Mouse (Mus musculus) heart, adult 2 months (tissue): ENCODE measurements around the gene Fstl1. TPM values are rescaled to one million over a fixed set of nuclear protein-coding genes. Genes with fewer than 3 reads are reported as not detected.

Experiments
- DNase-seq, 2 experiments: peaks; one replicate each; pipeline ENCODE4 v3.0.0; 2021
- H3K27ac ChIP-seq: fragments of 200-600 bp; 2 replicates; pipeline ENCODE4 v1.8.1; 2022
- H3K27me3 ChIP-seq: fragments of 200-500 bp; 2 replicates; pipeline ENCODE4 v1.6.1; 2012; ENCODE audit warnings: mild to moderate bottlenecking, low read length, inconsistent platforms, mixed read lengths; ENCODE audit not compliant: control insufficient read depth, insufficient read depth
- H3K36me3 ChIP-seq: fragments of 200-500 bp; 2 replicates; pipeline ENCODE4 v1.6.1; 2012; ENCODE audit warnings: low read length, inconsistent platforms; ENCODE audit not compliant: control insufficient read depth, insufficient read depth
- H3K4me1 ChIP-seq: fragments of 200-500 bp; 2 replicates; pipeline ENCODE4 v1.6.1; 2011; ENCODE audit warnings: low read length; ENCODE audit not compliant: control insufficient read depth, insufficient read depth
- H3K4me3 ChIP-seq: fragments of 200-600 bp; 2 replicates; pipeline ENCODE4 v1.8.1; 2022
- H3K79me2 ChIP-seq: fragments of 200-500 bp; replicated peaks from 2 replicates; pipeline ENCODE4 v1.6.1; 2012; ENCODE audit warnings: mild to moderate bottlenecking, inconsistent platforms, low read length, moderate library complexity, mixed read lengths; ENCODE audit not compliant: control insufficient read depth, insufficient read depth
- H3K9ac ChIP-seq: fragments of 200-500 bp; 2 replicates; pipeline ENCODE4 v1.6.1; 2012; ENCODE audit warnings: low read depth, mild to moderate bottlenecking, control low read depth, inconsistent platforms, low read length, mixed read lengths
- CTCF ChIP-seq: fragments of 200-600 bp; IDR thresholded peaks from 2 replicates; pipeline ENCODE4 v1.8.1; 2022; ENCODE audit warnings: antibody characterized with exemption, mild to moderate bottlenecking, moderate library complexity
- EP300 ChIP-seq: fragments of 200-500 bp; IDR thresholded peaks from 2 replicates; pipeline ENCODE4 v1.6.1; 2011; ENCODE audit warnings: low read depth, low read length, control low read depth; ENCODE audit not compliant: insufficient read depth
- POLR2A ChIP-seq: fragments of 200-500 bp; IDR thresholded peaks from 2 replicates; pipeline ENCODE4 v1.6.1; 2011; ENCODE audit warnings: mild to moderate bottlenecking, low read depth, low read length, control low read depth; ENCODE audit not compliant: insufficient read depth
- WGBS: fragments of 180-500 bp; shearing (Covaris S2); methylation state at CpG from one replicate; pipeline ENCODE4 v1.1.7; 2018; 5-methylcytosine and 5-hydroxymethylcytosine counted together
- intact Hi-C: fragments of 180-260 bp; cut with DNase I; formaldehyde crosslinking; loops from one replicate; pipeline ENCODE4 v1.15.1; 2025
- polyA plus RNA-seq: library from polyadenylated mRNA; depleted of rRNA; stranded (reverse); fragments of >200 nt; gene quantifications from 2 replicates; pipeline ENCODE4 v1.2.3, GENCODE M21; 2012; rRNA removed
- total RNA-seq, 2 experiments: library from RNA; stranded (reverse); gene quantifications; 2 replicates each; pipeline ENCODE4 v1.2.3; 2021

The Fstl1 gene
- total and polyA plus RNA-seq, 3 experiments = 39.7 to 57.6 (median 43.6) TPM

GRCm38 (mm10) chr16:37878951-37879505 lies 102.4 kb downstream of the Fstl1 start:
- no peak for DNase-seq
- 86% methylated on average over 7 of the region's 7 CpGs for WGBS
- peaks cover 31% of the 10 kb centered on the region for H3K36me3 ChIP-seq
- intact Hi-C loops = no loop called here
- TF ChIP-seq CTCF = no peak
- no peak for TF ChIP-seq EP300
- no peak for TF ChIP-seq POLR2A
- no peak overlapping the region for H3K27ac ChIP-seq
- H3K79me2 ChIP-seq = peaks cover 10% of the 10 kb centered on the region
- no peak overlapping the region for H3K4me3 ChIP-seq
- peaks cover 8% of the 10 kb centered on the region for H3K4me1 ChIP-seq
- H3K9ac ChIP-seq = no peak overlapping the region
- H3K27me3 ChIP-seq = no peaks in the 10 kb centered on the region

DNA sequence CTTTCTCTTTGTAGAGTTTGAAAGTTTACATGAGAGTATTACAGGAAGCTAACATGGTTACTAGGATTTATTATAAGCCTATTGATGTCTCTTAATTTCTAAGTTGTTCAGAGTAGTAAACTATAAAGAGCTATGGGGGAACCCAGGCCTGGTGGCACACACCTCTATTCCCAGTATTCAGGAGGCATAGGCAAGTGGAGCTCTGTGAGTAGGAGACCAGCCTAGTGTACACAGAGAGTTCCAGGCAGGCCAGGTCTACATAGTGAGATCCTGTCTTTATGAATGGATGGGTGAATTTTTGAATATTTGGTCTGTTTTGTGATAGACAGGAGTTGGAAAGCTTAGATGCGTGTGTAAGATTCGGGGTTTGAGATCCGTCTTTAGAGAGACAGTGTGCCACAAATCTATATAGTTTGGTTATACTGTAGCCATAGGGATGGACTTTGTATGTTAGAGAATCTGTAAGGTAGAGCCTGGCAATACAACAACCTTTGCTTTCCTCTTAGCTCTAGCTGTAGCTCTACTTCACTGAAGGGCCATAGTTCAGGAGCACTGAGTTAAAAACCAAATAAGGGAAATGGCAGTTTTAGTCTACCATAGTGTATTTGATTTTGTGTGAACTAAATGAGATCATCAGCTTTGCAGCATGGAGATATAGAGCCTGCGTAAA lies 103.2 kb downstream of the Fstl1 start:
- no peak for TF ChIP-seq POLR2A
- no peak for TF ChIP-seq EP300
- no peak for TF ChIP-seq CTCF
- WGBS = 91% methylated on average over 4 of the region's 4 CpGs
- H3K27ac ChIP-seq = no peak overlapping the region
- no peak for DNase-seq
- H3K79me2 ChIP-seq = peaks cover 10% of the 10 kb centered on the region
- peaks cover 6% of the 10 kb centered on the region for H3K4me1 ChIP-seq
- intact Hi-C loops = no loop called here
- H3K27me3 ChIP-seq = no peaks in the 10 kb centered on the region
- H3K9ac ChIP-seq = no peak overlapping the region
- no peak overlapping the region for H3K4me3 ChIP-seq
- peaks cover 31% of the 10 kb centered on the region for H3K36me3 ChIP-seq

DNA sequence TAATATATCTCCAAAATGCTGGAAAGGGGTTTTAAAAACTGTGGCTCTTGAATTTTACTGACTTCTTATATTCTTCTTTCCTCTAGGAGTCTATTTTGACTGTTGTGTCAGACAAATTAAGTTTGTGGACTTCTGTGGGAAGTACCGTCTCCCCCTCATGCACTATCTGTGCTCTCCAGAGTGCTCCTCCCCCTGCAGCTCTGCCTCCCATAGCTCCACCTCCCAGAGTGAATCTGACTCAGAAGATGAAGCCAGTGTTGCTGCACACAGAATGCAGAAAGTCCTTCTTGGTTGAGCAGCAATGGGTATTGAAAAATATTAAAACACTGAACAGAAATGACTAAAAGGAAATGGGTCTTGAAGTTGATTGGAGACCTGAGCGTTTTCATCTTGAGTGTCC lies 104.5 kb downstream of the Fstl1 start:
- peaks cover 5% of the 10 kb centered on the region for H3K4me1 ChIP-seq
- no peak overlapping the region for H3K9ac ChIP-seq
- no peak for DNase-seq
- no peaks in the 10 kb centered on the region for H3K27me3 ChIP-seq
- H3K4me3 ChIP-seq = no peak overlapping the region
- TF ChIP-seq CTCF (no peak), POLR2A (no peak), EP300 (no peak)
- peaks cover 26% of the 10 kb centered on the region for H3K36me3 ChIP-seq
- intact Hi-C loops = no loop called here
- peaks cover 10% of the 10 kb centered on the region for H3K79me2 ChIP-seq
- WGBS = 51% methylated on average over 2 of the region's 2 CpGs
- no peak overlapping the region for H3K27ac ChIP-seq

Other genes starting within 250 kb of the Fstl1 start
- gene Gtf2e1, start 237.1 kb upstream of the Fstl1 start, total RNA-seq = 1 to 10 TPM; 6.4 to 6.6 TPM
- gene Gtf2e1, start 237.1 kb upstream of the Fstl1 start, polyA plus RNA-seq = 3.3 and 6.3 TPM in 2 replicates
- 1 to 10 TPM; 6.7 to 6.8 TPM for gene Rabl3, start 237.0 kb upstream of the Fstl1 start, total RNA-seq
- 3.0 and 6.1 TPM in 2 replicates for gene Rabl3, start 237.0 kb upstream of the Fstl1 start, polyA plus RNA-seq
- not detected for gene Hgd, start 196.7 kb upstream of the Fstl1 start, total RNA-seq
- 0.08 and 0.38 TPM in 2 replicates for gene Hgd, start 196.7 kb upstream of the Fstl1 start, polyA plus RNA-seq
- gene Ndufb4, start 122.4 kb upstream of the Fstl1 start, total RNA-seq = 100 to 1,000 TPM; 188 to 216 TPM
- gene Ndufb4, start 122.4 kb upstream of the Fstl1 start, polyA plus RNA-seq = 162 and 185 TPM in 2 replicates
- gene Gm36028, start 84.3 kb downstream of the Fstl1 start, total RNA-seq = 1 to 10 TPM; 1.0 TPM
- gene Gm36028, start 84.3 kb downstream of the Fstl1 start, polyA plus RNA-seq = 0.10 and 0.35 TPM in 2 replicates
- gene Lrrc58, start 91.5 kb downstream of the Fstl1 start, total RNA-seq = 10 to 100 TPM; 64.4 to 83.5 TPM
- gene Lrrc58, start 91.5 kb downstream of the Fstl1 start, polyA plus RNA-seq = 11.8 and 21.1 TPM in 2 replicates
- gene Gpr156, start 139.6 kb downstream of the Fstl1 start, total RNA-seq = under 1 TPM in 1 of 2 experiments, not detected in 1; 0.07 TPM
- 0.02 and 0.09 TPM in 2 replicates for gene Gpr156, start 139.6 kb downstream of the Fstl1 start, polyA plus RNA-seq